30 mouse cellular contexts compared by ENCODE assay signal in the genomic region with DNA sequence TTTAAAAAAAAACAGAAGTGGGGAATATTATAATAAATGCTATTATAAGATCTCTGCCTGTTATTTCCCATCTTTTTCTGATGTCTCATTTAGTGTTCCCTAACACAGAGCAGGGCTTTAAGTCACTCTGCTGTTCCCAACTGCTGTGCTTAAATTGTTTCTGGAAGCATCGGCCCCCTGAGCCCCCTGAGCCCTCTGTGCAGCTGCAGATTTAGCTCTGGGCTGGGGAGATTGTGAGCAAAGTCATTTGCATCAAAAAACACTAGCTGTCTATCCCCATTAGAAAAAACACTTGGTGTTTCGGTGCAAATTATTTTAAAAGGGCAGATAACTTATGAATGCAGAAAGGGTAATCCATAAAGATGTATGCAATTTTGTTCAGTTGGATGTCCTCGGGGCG.
DNase-seq lines count a peak whose midpoint lies in the region; ATAC-seq and TF ChIP-seq lines count a peak whose summit lies in the region.
"Had no signal": no experiment of that assay in that cellular context is flagged by ENCODE, and none has a peak within 500 bp of the region (broad histone marks: within the 10 kb centered on the region; RNA-seq: fewer than 3 reads in every experiment).

No protein-coding gene starts in this region.

- peaks cover 15% of the 10 kb centered on the region for H3K4me1 ChIP-seq in forebrain, embryonic 13.5 days
- H3K4me1 ChIP-seq in forebrain, postnatal 0 days (ENCODE audit: insufficient read depth), result no peaks in the 10 kb centered on the region
- peaks cover 9% of the 10 kb centered on the region; the same call in 1 of the 2 replicates for H3K4me1 ChIP-seq in hindbrain, embryonic 14.5 days (replicated peaks; ENCODE audit: control insufficient read depth, insufficient read depth, low read length)
- H3K4me1 ChIP-seq in hindbrain, embryonic 11.5 days (replicated peaks; ENCODE audit: control insufficient read depth, insufficient read depth, low read length), result 0 out of 2 replicates have a peak, but pooled peaks cover 3% of the 10 kb centered on the region
- peaks cover 11% of the 10 kb centered on the region; the same call in 1 of the 2 replicates for H3K4me1 ChIP-seq in midbrain, embryonic 14.5 days (ENCODE audit: control insufficient read depth, insufficient read depth, low read length)
- peaks cover 7% of the 10 kb centered on the region; the same call in 1 of the 2 replicates for H3K4me1 ChIP-seq in midbrain, embryonic 16.5 days (ENCODE audit: control insufficient read depth, insufficient read depth, low read length)
- H3K4me1 ChIP-seq: heart, embryonic 13.5 days; intestine, embryonic 15.5 days had no signal

- no peaks in the 10 kb centered on the region for H3K36me3 ChIP-seq in forebrain, embryonic 13.5 days (ENCODE audit: poor library complexity, severe bottlenecking)
- H3K36me3 ChIP-seq in forebrain, postnatal 0 days (ENCODE audit: insufficient read depth), result no peaks in the 10 kb centered on the region
- no peaks in the 10 kb centered on the region for H3K36me3 ChIP-seq in hindbrain, embryonic 14.5 days (replicated peaks; ENCODE audit: control insufficient read depth, insufficient read depth)
- no peaks in the 10 kb centered on the region for H3K36me3 ChIP-seq in hindbrain, embryonic 11.5 days (ENCODE audit: control insufficient read depth, insufficient read depth, low read length)
- no peaks in the 10 kb centered on the region for H3K36me3 ChIP-seq in midbrain, embryonic 14.5 days (ENCODE audit: control insufficient read depth, insufficient read depth, low read length)
- H3K36me3 ChIP-seq in midbrain, embryonic 16.5 days (ENCODE audit: control insufficient read depth, insufficient read depth, low read length), result no peaks in the 10 kb centered on the region
- H3K36me3 ChIP-seq: G1E; heart, embryonic 13.5 days; intestine, embryonic 15.5 days had no signal

- H3K9ac ChIP-seq in forebrain, embryonic 13.5 days, result no peak overlapping the region
- no peak overlapping the region for H3K9ac ChIP-seq in forebrain, postnatal 0 days
- no peak overlapping the region for H3K9ac ChIP-seq in hindbrain, embryonic 14.5 days
- H3K9ac ChIP-seq in hindbrain, embryonic 11.5 days (ENCODE audit: low read depth, low read length), result no peak overlapping the region
- H3K9ac ChIP-seq in midbrain, embryonic 14.5 days (replicated peaks; ENCODE audit: low read length), result no peak overlapping the region
- H3K9ac ChIP-seq in midbrain, embryonic 16.5 days (ENCODE audit: low read depth, low read length), result no peak overlapping the region
- H3K9ac ChIP-seq: heart, embryonic 13.5 days; intestine, embryonic 15.5 days; liver, embryonic 14.5 days had no signal

- H3K27me3 ChIP-seq in forebrain, embryonic 13.5 days, result no peaks in the 10 kb centered on the region
- H3K27me3 ChIP-seq in forebrain, postnatal 0 days (ENCODE audit: insufficient read depth, low read length), result no peaks in the 10 kb centered on the region
- no peaks in the 10 kb centered on the region for H3K27me3 ChIP-seq in hindbrain, embryonic 14.5 days (ENCODE audit: control insufficient read depth, insufficient read depth, low read length)
- H3K27me3 ChIP-seq in hindbrain, embryonic 11.5 days (ENCODE audit: control insufficient read depth, insufficient read depth, low read length), result no peaks in the 10 kb centered on the region
- H3K27me3 ChIP-seq in midbrain, embryonic 14.5 days (ENCODE audit: control insufficient read depth, insufficient read depth, low read length), result no peaks in the 10 kb centered on the region
- peaks cover 4% of the 10 kb centered on the region; the same call in 1 of the 2 replicates for H3K27me3 ChIP-seq in midbrain, embryonic 16.5 days (ENCODE audit: control insufficient read depth, insufficient read depth, low read depth, low read length)
- H3K27me3 ChIP-seq: heart, embryonic 13.5 days; intestine, embryonic 15.5 days had no signal

- H3K9me3 ChIP-seq in forebrain, embryonic 13.5 days (replicated peaks), result no peaks in the 10 kb centered on the region
- no peaks in the 10 kb centered on the region for H3K9me3 ChIP-seq in forebrain, postnatal 0 days (ENCODE audit: low read length)
- no peaks in the 10 kb centered on the region for H3K9me3 ChIP-seq in hindbrain, embryonic 14.5 days (ENCODE audit: control insufficient read depth, low read length)
- H3K9me3 ChIP-seq in hindbrain, embryonic 11.5 days (ENCODE audit: control insufficient read depth, low read length), result no peaks in the 10 kb centered on the region
- H3K9me3 ChIP-seq in midbrain, embryonic 14.5 days (ENCODE audit: control insufficient read depth, low read length), result no peaks in the 10 kb centered on the region
- H3K9me3 ChIP-seq in midbrain, embryonic 16.5 days (replicated peaks; ENCODE audit: control insufficient read depth, low read length, poor library complexity, severe bottlenecking), result no peaks in the 10 kb centered on the region
- H3K9me3 ChIP-seq: G1E; heart, embryonic 13.5 days; intestine, embryonic 15.5 days had no signal

- peak; percentile 67; the same call in 1 of the 2 replicates for ATAC-seq in forebrain, embryonic 13.5 days
- no peak for ATAC-seq in forebrain, postnatal 0 days
- no peak for ATAC-seq in hindbrain, embryonic 14.5 days (ENCODE audit: low FRiP score)
- no peak for ATAC-seq in hindbrain, embryonic 11.5 days (ENCODE audit: low FRiP score)
- ATAC-seq in midbrain, embryonic 14.5 days (ENCODE audit: low FRiP score, low TSS enrichment), result peak; percentile 34; the same call in 1 of the 2 replicates
- ATAC-seq in midbrain, embryonic 16.5 days, result no peak
- ATAC-seq: intestine, embryonic 15.5 days had no signal

- DNase-seq in forebrain, postnatal 0 days, result no peak
- DNase-seq in hindbrain, embryonic 14.5 days (ENCODE audit: low spot score), result no peak
- DNase-seq in hindbrain, embryonic 11.5 days (ENCODE audit: low spot score), result no peak
- DNase-seq in midbrain, embryonic 14.5 days, result peak; percentile 75
- DNase-seq in adrenal gland, adult 18-20 months (ENCODE audit: low spot score in 2 of 2), result no peak
- DNase-seq: adrenal gland, postnatal 10 days; cerebellum, adult 11 months; cerebellum, adult 9-10 months; cerebellum, postnatal 36 days; gastrocnemius, adult 2 months; gastrocnemius, postnatal 36 days; heart, adult 2 months; heart, postnatal 10 days; kidney, adult 2 months; kidney, postnatal 36 days; left cerebral cortex, postnatal 4 days; liver; lung, adult 2 months; lung, postnatal 14 days; right cerebral cortex, postnatal 4 days; thymus, adult 18-20 months; thymus, postnatal 25 days had no signal

- 27% methylated on average over 4 of the region's 4 CpGs for WGBS in forebrain, embryonic 13.5 days
- WGBS in forebrain, postnatal 0 days, result 33% methylated on average over 4 of the region's 4 CpGs
- WGBS in hindbrain, embryonic 14.5 days, result 17% methylated on average over 4 of the region's 4 CpGs
- 44% methylated on average over 4 of the region's 4 CpGs for whole genome bisulfite sequencing in hindbrain, embryonic 11.5 days
- WGBS in midbrain, embryonic 14.5 days, result 5% methylated on average over 4 of the region's 4 CpGs
- 9% methylated on average over 4 of the region's 4 CpGs for WGBS in midbrain, embryonic 16.5 days

- TF ChIP-seq CTCF in forebrain, postnatal 0 days (IDR thresholded peaks at IDR 0.05; ENCODE audit: low read depth), result no peak

- no peak overlapping the region for H3K4me2 ChIP-seq in forebrain, embryonic 13.5 days
- H3K4me2 ChIP-seq in forebrain, postnatal 0 days (ENCODE audit: low read depth), result no peak overlapping the region
- H3K4me2 ChIP-seq in hindbrain, embryonic 14.5 days (replicated peaks), result no peak overlapping the region
- H3K4me2 ChIP-seq in hindbrain, embryonic 11.5 days (replicated peaks; ENCODE audit: low read depth, low read length), result no peak overlapping the region
- H3K4me2 ChIP-seq in midbrain, embryonic 14.5 days (ENCODE audit: low read length), result no peak overlapping the region
- H3K4me2 ChIP-seq in midbrain, embryonic 16.5 days (ENCODE audit: low read length), result no peak overlapping the region
- H3K4me2 ChIP-seq: heart, embryonic 13.5 days; intestine, embryonic 15.5 days had no signal

- H3K27ac ChIP-seq in forebrain, embryonic 13.5 days, result peak overlapping the region; percentile 37; the same call in 1 of the 2 replicates
- H3K27ac ChIP-seq in forebrain, postnatal 0 days (ENCODE audit: low read depth, low read length), result no peak overlapping the region
- peak overlapping the region; percentile 43; the same call in 1 of the 2 replicates for H3K27ac ChIP-seq in hindbrain, embryonic 14.5 days
- H3K27ac ChIP-seq in hindbrain, embryonic 11.5 days (ENCODE audit: low read depth, low read length), result no peak overlapping the region
- no peak overlapping the region; the same call in 1 of the 2 replicates for H3K27ac ChIP-seq in midbrain, embryonic 14.5 days (replicated peaks; ENCODE audit: low read depth, low read length)
- H3K27ac ChIP-seq in midbrain, embryonic 16.5 days (ENCODE audit: low read length), result no peak overlapping the region
- H3K27ac ChIP-seq: gastrocnemius, adult 2 months; heart, adult 2 months; heart, embryonic 13.5 days; intestine, embryonic 15.5 days; layer of hippocampus, adult 2 months; liver, embryonic 14.5 days; stomach, postnatal 0 days had no signal

- no peak overlapping the region for H3K4me3 ChIP-seq in forebrain, embryonic 13.5 days
- H3K4me3 ChIP-seq in forebrain, postnatal 0 days (ENCODE audit: low read depth, low read length), result no peak overlapping the region
- no peak overlapping the region for H3K4me3 ChIP-seq in hindbrain, embryonic 14.5 days (replicated peaks; ENCODE audit: low read length)
- no peak overlapping the region for H3K4me3 ChIP-seq in hindbrain, embryonic 11.5 days (ENCODE audit: low read depth, low read length)
- H3K4me3 ChIP-seq in midbrain, embryonic 14.5 days (replicated peaks; ENCODE audit: low read depth, low read length), result no peak overlapping the region
- H3K4me3 ChIP-seq in midbrain, embryonic 16.5 days (ENCODE audit: low read depth, low read length), result no peak overlapping the region
- H3K4me3 ChIP-seq: gastrocnemius, adult 2 months; heart, adult 2 months; heart, embryonic 13.5 days; intestine, embryonic 15.5 days; layer of hippocampus, adult 2 months had no signal

Comparison
In these comparisons a context has a peak if more than half of its experiments do, and no peak if none do; other contexts are left out.
1. ATAC-seq: peak in forebrain, embryonic 13.5 days (single experiment) and midbrain, embryonic 14.5 days (single experiment); none in forebrain, postnatal 0 days (single experiment), hindbrain, embryonic 14.5 days (single experiment), hindbrain, embryonic 11.5 days (single experiment) and midbrain, embryonic 16.5 days (single experiment).
2. H3K27ac ChIP-seq: peak in forebrain, embryonic 13.5 days (single experiment) and hindbrain, embryonic 14.5 days (single experiment); none in forebrain, postnatal 0 days (single experiment), hindbrain, embryonic 11.5 days (single experiment), midbrain, embryonic 14.5 days (single experiment) and midbrain, embryonic 16.5 days (single experiment).